Mouse (Mus musculus) CD8-positive naive resting alpha-beta T cell, adult 2 months (primary cell): ENCODE results near the gene Coro1c.

Experiments
- DNase-seq, 2 experiments: peaks; one replicate each; pipeline ENCODE4 v3.0.0; 2022; ENCODE audit warnings: low read depth in 2 of 2, low spot score in 2 of 2

Gene Coro1c

GRCm38 (mm10) chr5:113798525-113798924 is 110.0 kb downstream of the Coro1c start:
- no peak for DNase-seq

- DNase-seq = no peak
Measured at GRCm38 (mm10) chr5:113797149-113797882, 111.2 kb downstream of the Coro1c start.

GRCm38 (mm10) chr5:113796401-113797148 is 112.0 kb downstream of the Coro1c start:
- DNase-seq = no peak
